Mouse (Mus musculus) megakaryocyte, embryonic 14.5 days (primary cell): ENCODE results near the gene Gm9732. TPM values are rescaled to one million over a fixed set of nuclear protein-coding genes. Genes with fewer than 3 reads are reported as not detected.
"Not testable (repeated sequence)": the region's sequence is repeated elsewhere in the genome, so short reads cannot be mapped to it uniquely, and the experiment has no call there.

Experiments
- H3K27me3 ChIP-seq: replicated peaks from 2 replicates; pipeline ENCODE3; 2012; ENCODE audit warnings: inconsistent platforms
- H3K36me3 ChIP-seq: replicated peaks from 2 replicates; pipeline ENCODE3; 2012; ENCODE audit warnings: low read length, inconsistent platforms, mixed read lengths
- H3K4me1 ChIP-seq: 2 replicates; pipeline ENCODE4 v1.6.1; 2012; ENCODE audit warnings: inconsistent platforms
- H3K4me3 ChIP-seq: replicated peaks from 2 replicates; pipeline ENCODE3; 2012; ENCODE audit warnings: moderate library complexity, mild to moderate bottlenecking, inconsistent platforms
- H3K9me3 ChIP-seq: 2 replicates; pipeline ENCODE4 v1.6.1; 2012; ENCODE audit warnings: inconsistent platforms
- polyA plus RNA-seq: library from polyadenylated mRNA; stranded (reverse); fragments of >175 nt; gene quantifications from 2 replicates; pipeline ENCODE4 v1.2.3, GENCODE M21; 2012; ENCODE audit warnings: low replicate concordance; ENCODE audit not compliant: insufficient read depth

Gm9732 gene
- not detected in 2 replicates for polyA plus RNA-seq

DNA sequence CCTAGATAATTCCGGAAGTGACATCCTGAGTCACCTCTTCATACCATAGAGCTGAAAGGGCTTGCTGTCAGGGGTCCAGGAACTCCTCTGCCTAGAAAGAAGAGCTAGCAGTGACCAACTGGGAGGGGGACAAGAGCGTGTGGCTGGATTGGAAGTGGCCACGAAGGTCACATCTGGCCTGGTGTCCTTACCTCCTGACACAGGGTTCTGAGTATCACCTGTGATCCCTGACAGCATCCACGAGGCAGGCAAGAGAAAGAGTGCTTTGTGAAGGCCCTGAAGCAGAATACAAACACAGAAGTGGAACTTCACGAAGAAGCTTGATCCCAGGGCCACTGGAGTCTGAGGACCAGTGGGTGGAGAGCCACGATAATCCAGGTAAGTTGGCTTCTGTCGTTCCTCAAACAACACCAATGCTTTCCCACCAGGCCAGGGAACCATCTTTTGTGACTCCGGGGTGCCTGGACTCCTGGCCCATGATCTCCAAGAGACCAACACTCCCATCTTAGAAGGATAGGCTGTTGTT, at the start of gene Gm9732:
TSS of gene Gm9732 (plus strand) at position 51 of the 526 bp plus-strand sequence.
- H3K27me3 ChIP-seq, H3K4me1 ChIP-seq, H3K36me3 ChIP-seq, H3K9me3 ChIP-seq, H3K4me3 ChIP-seq: not testable (repeated sequence)

DNA sequence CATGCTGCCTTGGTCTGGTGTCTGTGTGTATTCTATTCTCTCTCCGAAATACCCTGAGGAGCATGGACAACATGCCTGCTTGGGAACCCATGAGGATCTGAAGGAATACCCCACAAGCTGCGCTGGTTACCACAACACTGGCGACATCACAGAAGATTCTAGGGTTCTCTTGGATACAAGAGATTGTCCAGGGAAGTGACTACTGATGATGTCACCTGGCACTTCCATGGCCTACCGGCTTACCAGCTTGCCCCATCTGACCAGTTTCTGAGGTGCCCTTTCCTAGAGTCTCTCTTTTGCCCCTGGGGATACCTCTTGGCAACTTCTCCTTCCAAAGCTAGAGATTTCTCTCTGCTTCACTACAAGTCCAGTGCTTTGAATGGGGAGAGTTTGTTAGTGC, 39.6 kb upstream of the Gm9732 start, which contains the start of gene Gm8122:
TSS of gene Gm8122 (minus strand) at position 101 of the 400 bp plus-strand sequence.
- not testable (repeated sequence) for H3K4me1 ChIP-seq, H3K27me3 ChIP-seq, H3K36me3 ChIP-seq, H3K9me3 ChIP-seq, H3K4me3 ChIP-seq

DNA sequence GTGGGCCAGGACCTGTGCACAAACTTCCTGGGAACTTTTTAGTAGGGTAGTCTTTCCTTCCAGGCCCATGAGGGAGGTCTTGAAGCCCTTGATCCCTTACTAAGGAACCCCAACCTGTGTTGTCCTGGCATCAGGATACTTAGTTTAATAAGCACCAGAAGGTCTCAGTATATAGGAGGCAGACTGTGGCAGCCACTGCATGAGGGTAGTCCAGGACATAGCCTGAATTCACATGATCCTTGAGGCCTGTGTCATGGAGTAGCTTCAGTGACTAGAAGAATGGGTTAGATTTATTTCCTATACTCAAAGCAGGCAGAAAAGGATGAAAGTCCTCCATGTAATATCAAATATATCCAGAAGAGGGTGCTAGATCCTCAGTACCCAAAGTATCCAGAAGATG, 37.1 kb upstream of the Gm9732 start:
- not testable (repeated sequence) for H3K9me3 ChIP-seq, H3K4me3 ChIP-seq, H3K27me3 ChIP-seq, H3K36me3 ChIP-seq, H3K4me1 ChIP-seq

DNA sequence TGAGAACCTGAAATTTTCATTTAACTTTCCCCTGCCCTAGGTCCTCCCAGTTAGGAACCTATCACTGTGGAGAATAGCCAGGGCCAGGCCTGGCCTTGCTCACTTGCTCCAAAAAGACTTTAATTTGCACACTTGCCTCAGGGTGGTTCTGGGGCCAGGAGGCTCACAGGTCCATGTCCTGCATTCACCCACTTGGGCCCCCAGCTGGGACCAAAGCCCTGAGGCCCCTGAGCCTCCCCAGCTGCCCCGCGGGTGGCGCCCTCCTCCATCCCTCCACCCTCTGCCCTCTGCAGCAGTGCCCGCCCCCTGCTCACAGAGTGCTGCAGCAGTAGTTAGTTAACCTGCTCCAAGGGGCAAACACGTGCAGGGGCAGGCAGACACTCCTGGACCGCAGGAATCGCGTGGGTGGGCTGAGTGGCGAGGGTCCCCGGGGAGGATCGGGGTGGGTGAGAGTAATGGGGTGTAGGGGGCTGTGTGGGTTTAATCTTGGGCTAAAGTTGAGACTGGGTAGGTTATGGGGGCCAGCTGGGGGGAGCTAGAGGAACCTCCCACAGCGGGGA, 25.1 kb upstream of the Gm9732 start:
- not testable (repeated sequence) for H3K27me3 ChIP-seq, H3K4me3 ChIP-seq, H3K36me3 ChIP-seq, H3K9me3 ChIP-seq, H3K4me1 ChIP-seq

DNA sequence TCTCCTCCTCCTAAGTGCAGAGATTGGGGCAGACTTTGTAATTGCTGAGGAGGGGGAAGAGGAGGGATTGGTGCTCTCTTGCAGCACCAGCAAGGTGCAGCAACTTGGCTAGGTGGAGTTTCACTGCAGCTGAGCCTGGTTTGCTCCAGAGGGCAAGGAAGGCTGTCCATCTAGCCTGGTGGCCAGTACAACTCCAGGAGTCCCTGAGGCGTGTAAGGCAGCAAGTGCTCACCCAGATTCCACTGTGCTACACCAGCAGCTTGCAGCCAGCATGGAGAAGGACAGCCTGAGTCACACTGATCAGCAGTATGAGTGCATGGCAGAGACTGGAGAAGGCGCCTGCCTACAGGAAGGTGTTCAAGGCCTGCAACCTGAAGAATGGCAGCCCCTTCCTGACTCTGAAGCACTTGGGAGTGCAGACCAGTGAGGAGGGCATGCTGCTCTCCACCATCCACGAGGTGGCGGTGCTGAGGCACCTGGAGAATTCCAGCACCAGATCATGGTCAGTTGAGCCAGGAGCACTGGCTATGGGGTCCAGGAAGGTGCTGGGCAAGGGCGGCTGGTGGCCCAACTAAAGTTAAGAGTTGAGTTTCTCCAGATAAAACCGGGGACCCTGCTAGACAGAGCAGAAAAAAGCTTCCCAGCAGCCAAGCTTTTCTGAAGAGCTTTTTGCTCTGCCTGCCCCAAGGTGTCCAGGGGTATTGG, 24.1 kb upstream of the Gm9732 start:
- H3K4me1 ChIP-seq, H3K36me3 ChIP-seq, H3K27me3 ChIP-seq, H3K9me3 ChIP-seq, H3K4me3 ChIP-seq: not testable (repeated sequence)

DNA sequence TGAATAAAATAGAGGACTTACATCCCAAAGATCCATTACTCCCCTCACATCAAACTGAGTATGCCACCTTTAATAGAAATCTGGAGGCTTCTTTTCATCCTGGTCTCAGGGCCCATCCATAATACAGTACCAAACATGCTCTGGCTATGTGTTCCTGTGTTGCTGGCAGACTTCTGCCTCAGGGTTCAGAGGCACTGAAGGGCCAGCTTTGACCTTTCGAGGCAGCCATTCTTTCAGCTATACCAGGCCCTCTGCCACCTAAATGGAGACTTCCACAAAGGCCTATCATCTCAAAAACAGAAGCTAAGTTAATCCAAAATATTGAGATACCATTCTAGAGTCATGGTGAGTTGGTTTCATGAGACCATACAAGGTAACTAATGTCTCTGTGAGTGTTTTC, 18.3 kb upstream of the Gm9732 start:
- H3K4me1 ChIP-seq, H3K36me3 ChIP-seq, H3K27me3 ChIP-seq, H3K4me3 ChIP-seq, H3K9me3 ChIP-seq: not testable (repeated sequence)

DNA sequence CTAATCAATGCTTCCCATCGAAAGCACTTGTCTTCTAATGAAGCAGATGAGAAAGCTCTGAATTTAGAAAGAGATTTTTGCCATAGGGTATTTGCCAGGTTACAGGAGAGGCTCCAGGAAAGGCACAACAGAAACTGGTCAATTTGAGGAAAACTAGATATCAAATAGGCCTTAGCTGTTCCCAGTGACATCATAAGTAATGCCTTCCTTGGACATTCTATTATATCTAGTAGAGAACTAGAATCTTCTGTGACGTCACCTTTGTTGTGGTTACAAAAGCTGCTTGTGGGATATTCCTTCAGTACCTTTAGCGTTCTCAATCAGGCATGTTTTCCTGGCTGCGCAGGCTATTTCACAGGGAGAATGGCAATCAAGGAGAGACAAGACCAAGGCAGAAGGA, 16.5 kb upstream of the Gm9732 start, which contains the start of gene Gm8126:
TSS of gene Gm8126 (plus strand) at position 301 of the 400 bp plus-strand sequence.
- not testable (repeated sequence) for H3K27me3 ChIP-seq, H3K4me3 ChIP-seq, H3K9me3 ChIP-seq, H3K36me3 ChIP-seq, H3K4me1 ChIP-seq

DNA sequence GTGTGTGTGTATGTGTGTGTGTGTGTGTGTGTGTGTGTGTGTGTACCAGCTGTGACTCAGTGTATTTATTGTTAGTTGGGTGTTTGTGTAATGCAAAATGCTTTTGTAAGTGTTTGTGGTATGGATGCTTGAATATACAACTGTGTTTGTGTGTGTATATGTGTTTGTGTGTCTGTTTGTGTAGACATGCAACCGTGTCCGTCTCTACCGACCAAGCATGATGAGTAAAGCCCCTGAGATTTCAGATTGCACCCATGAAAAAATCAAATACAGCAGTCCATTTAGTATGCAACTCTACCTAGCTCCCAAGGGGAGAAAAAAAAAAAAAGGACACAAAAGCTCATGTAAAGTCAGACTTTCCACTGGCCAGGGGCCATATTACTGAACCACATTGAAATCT, 11.4 kb upstream of the Gm9732 start:
- H3K9me3 ChIP-seq, H3K4me3 ChIP-seq, H3K36me3 ChIP-seq, H3K4me1 ChIP-seq, H3K27me3 ChIP-seq: not testable (repeated sequence)

DNA sequence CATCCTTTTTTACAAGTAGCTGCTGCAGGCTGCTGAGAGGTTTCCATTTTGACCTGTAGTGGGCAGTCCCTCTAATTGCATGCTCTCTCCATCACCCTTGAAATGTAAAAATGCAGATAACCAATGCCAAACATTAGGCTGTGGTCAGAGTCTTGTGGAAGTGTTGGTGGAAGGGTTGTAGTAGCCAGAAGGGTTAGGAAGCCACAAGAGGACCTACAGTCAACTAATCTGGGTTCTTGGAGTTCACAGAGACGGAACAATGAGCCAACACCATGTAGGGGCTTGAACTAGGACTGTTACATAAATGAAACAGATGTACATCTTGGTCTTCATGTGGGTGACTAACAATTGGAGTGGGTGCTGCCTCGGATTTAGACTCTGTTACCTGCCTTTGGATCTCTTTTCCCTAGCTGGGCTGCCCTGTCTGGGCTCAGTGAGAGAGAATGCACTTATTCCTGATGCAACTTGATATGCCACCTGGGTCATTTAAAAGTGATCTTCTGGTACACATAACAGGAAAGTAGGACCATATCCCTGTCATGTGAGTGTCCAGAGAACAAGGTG, 6.2 kb upstream of the Gm9732 start:
- H3K36me3 ChIP-seq, H3K4me3 ChIP-seq: not testable (repeated sequence)

DNA sequence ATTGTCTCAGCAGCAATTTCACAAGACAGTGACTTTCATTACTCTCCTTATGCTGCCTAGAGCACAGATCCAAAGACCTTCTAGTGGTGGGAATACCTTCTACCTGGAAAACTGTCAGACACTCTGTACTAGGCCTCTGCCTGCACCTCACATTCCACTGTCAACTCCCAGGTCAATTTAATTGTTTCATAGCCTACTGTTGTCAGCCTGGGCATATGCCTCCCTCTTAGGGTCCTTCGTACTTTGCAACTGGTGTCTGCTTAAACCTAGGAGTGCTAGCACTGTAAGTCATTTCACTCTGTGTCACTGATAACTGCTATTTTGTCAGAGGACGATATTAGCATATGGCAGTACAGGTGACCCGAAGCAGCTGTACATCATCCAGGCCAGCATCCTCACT, 5.6 kb upstream of the Gm9732 start:
- H3K4me1 ChIP-seq, H3K9me3 ChIP-seq, H3K4me3 ChIP-seq: not testable (repeated sequence)

More for the DNA sequence above, 6.2 kb upstream of the Gm9732 start:
- H3K27me3 ChIP-seq, H3K4me1 ChIP-seq, H3K9me3 ChIP-seq: not testable (repeated sequence)

DNA sequence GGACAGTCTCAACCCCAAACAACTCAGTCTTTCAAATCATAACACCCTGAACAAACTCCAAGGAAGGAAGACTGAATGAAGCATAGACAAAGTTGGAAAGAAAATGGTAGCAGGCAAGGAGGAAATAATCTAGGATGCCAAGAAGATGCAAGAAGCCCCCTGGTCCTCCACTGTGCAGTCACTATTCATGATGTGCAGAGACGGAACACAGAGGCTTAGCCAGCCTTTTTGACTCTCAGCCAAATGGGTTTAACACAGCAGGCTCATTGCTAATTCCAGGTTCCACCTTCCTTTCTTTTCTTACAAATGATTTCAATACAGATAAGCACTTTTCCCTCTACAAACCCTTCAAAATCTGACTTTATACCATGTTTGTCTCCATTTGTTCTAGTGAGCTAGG, 1.7 kb upstream of the Gm9732 start:
- not testable (repeated sequence) for H3K36me3 ChIP-seq, H3K27me3 ChIP-seq, H3K4me3 ChIP-seq, H3K9me3 ChIP-seq, H3K4me1 ChIP-seq

More for the DNA sequence above, 5.6 kb upstream of the Gm9732 start:
- H3K27me3 ChIP-seq, H3K36me3 ChIP-seq: not testable (repeated sequence)

DNA sequence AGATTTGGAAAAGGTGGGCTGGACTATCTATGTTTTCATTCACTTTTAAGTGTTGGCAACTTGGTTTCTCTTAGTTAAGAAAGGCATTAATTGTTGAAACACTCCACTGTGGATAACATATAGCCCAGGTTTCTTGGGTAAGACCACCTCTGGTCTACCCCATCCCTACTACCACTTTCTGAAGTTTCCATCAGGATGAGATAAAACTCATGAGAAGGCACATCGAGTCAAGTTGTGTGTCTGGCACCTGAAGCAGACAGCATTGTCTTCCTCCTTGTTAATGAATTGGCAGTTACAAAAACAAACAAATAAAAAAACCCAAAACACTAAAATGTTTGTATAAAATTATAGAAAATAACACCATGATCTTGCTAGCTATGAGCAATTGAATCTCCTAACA, 916 bp downstream of the Gm9732 start:
- not testable (repeated sequence) for H3K9me3 ChIP-seq, H3K4me1 ChIP-seq, H3K4me3 ChIP-seq, H3K27me3 ChIP-seq, H3K36me3 ChIP-seq

DNA sequence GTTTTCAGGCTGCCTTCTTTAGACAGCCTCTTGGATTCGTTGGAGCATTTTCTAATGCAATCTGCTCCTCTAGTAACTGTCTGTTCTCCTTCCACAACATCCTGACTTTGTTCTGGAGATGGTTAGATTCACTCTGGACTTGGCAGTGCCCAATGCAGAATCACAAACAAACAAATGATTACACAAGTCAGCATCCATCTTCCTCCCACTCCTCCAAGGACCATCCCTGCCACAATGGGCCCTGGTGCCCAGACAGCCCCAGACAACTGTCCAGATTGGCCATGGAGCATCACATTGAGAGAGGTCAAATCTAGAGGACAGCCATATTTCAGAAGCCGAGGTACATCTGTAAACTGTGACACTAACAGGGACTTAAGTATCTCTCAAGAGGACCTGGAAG, 2.6 kb downstream of the Gm9732 start:
- H3K27me3 ChIP-seq, H3K4me3 ChIP-seq, H3K4me1 ChIP-seq, H3K36me3 ChIP-seq, H3K9me3 ChIP-seq: not testable (repeated sequence)

DNA sequence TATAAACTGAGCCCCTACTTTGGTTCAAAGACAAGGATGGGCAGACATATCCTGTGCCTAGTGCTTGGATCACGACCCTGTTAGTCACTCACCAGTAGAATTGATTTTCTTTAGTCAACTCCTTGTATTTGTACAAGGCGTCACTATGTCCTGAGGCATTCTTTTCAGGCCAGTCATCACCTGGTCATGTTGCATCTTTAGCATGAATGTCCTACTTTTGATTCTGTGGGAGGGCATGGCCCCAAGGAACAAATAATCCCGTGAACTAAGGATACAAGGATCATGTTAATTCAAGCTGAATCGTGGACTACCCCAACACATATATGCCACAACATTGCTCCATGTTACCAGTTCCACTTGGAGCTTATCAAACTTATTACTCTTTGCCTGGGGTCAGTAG, 3.3 kb downstream of the Gm9732 start:
- not testable (repeated sequence) for H3K9me3 ChIP-seq, H3K4me3 ChIP-seq, H3K27me3 ChIP-seq, H3K4me1 ChIP-seq, H3K36me3 ChIP-seq

DNA sequence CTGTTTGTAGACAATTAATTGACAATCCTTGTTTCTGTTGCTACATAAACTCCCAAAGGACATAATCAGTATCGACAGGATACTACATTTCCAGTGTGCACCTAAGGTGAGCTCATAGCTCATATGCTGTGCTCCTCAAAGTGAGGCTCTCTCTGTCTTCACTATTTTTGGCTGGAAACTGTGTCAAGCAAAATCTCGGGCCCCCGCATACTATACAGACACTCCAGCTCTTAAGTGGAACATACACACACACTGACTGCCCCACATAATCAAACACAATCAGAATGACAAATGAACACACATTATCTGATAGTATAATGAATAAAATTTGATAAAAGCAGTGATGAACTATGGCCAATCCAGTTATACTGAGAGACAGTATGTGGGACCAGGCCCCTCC, 3.8 kb downstream of the Gm9732 start:
- not testable (repeated sequence) for H3K27me3 ChIP-seq, H3K36me3 ChIP-seq, H3K4me3 ChIP-seq, H3K9me3 ChIP-seq, H3K4me1 ChIP-seq

DNA sequence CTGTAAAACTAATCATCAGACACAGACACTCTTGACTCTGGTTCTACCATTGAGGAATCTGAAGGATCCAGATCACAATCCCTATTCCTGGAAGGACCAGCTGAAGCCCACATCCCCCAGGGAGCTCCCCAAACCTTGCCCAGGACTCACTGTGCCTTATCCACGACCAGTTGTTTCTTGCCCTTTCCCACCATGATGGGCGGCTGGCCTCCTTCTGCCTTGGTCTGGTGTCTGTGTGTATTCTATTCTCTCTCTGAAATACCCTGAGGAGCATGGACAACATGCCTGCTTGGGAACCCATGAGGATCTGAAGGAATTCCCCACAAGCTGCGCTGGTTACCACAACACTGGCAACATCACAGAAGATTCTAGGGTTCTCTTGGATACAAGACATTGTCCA, 18.7 kb downstream of the Gm9732 start, which contains the start of gene Gm8127:
TSS of gene Gm8127 (minus strand) at position 330 of the 400 bp plus-strand sequence.
- not testable (repeated sequence) for H3K36me3 ChIP-seq, H3K4me1 ChIP-seq, H3K9me3 ChIP-seq, H3K27me3 ChIP-seq, H3K4me3 ChIP-seq
